Mouse (Mus musculus): ENCODE measurements around the gene Itpripl1.
A peak's percentile ranks its signal among the peaks of the same experiment; 100 is the strongest.
"Not testable (repeated sequence)": the region's sequence is repeated elsewhere in the genome, so short reads cannot be mapped to it uniquely, and the experiment has no call there.

Itpripl1 gene

GRCm38 (mm10) chr2:127143158-127144063 is at the start of gene Itpripl1:
TSS of gene Itpripl1 (minus strand) at chr2:127143442.
- DNase-seq = peak; percentile 28

GRCm38 (mm10) chr2:127189574-127189973 is 46.3 kb upstream of the Itpripl1 start:
- no peak for DNase-seq

- DNase-seq = peak; percentile 94
Observed at GRCm38 (mm10) chr2:127182598-127183381, 39.5 kb upstream of the Itpripl1 start.

- not testable (repeated sequence) for DNase-seq
Observed at GRCm38 (mm10) chr2:127166261-127166660, 23.0 kb upstream of the Itpripl1 start.

GRCm38 (mm10) chr2:127165675-127166074 is 22.4 kb upstream of the Itpripl1 start:
- DNase-seq = no peak

GRCm38 (mm10) chr2:127145699-127146098 is 2.5 kb upstream of the Itpripl1 start:
- DNase-seq = no peak

- DNase-seq = no peak
Observed at GRCm38 (mm10) chr2:127142577-127143157, 575 bp downstream of the Itpripl1 start.

- DNase-seq = no peak
Observed at GRCm38 (mm10) chr2:127142031-127142430, 1.2 kb downstream of the Itpripl1 start.

- no peak for DNase-seq
Observed at GRCm38 (mm10) chr2:127140011-127140410, 3.2 kb downstream of the Itpripl1 start.

- no peak for DNase-seq
Observed at GRCm38 (mm10) chr2:127139605-127140004, 3.6 kb downstream of the Itpripl1 start.

GRCm38 (mm10) chr2:127139094-127139493 is 4.1 kb downstream of the Itpripl1 start:
- no peak for DNase-seq

- DNase-seq = no peak
Observed at GRCm38 (mm10) chr2:127138449-127138848, 4.8 kb downstream of the Itpripl1 start.

- no peak for DNase-seq
Observed at GRCm38 (mm10) chr2:127137838-127138420, 5.3 kb downstream of the Itpripl1 start.

- DNase-seq = peak; percentile 57
Observed at GRCm38 (mm10) chr2:127136979-127137378, 6.3 kb downstream of the Itpripl1 start.

GRCm38 (mm10) chr2:127135255-127135654 is 8.0 kb downstream of the Itpripl1 start:
- DNase-seq = not testable (repeated sequence)

GRCm38 (mm10) chr2:127133621-127134461 is 9.4 kb downstream of the Itpripl1 start, which contains the start of gene Ncaph:
TSS of gene Ncaph (minus strand) at chr2:127133954.
- DNase-seq = peak; percentile 83

GRCm38 (mm10) chr2:127131353-127131752 is 11.9 kb downstream of the Itpripl1 start:
- DNase-seq = no peak

GRCm38 (mm10) chr2:127128926-127129325 is 14.3 kb downstream of the Itpripl1 start:
- no peak for DNase-seq

GRCm38 (mm10) chr2:127121591-127122235 is 21.5 kb downstream of the Itpripl1 start:
- DNase-seq = no peak

GRCm38 (mm10) chr2:127108986-127109385 is 34.3 kb downstream of the Itpripl1 start:
- DNase-seq = no peak

GRCm38 (mm10) chr2:127092000-127092399 is 51.2 kb downstream of the Itpripl1 start:
- no peak for DNase-seq
